Mouse (Mus musculus) liver (tissue): ENCODE measurements around the gene Ptger4.

Experiments used
- DNase-seq: peaks from one replicate; pipeline ENCODE4 v3.0.0-alpha.2; 2020; ENCODE audit warnings: mixed read lengths

The Ptger4 gene

GRCm38 (mm10) chr15:5243959-5244905 lies at the start of gene Ptger4:
Ptger4 (minus strand) TSS chr15:5244187.
- peak; percentile 97 for DNase-seq

DNA sequence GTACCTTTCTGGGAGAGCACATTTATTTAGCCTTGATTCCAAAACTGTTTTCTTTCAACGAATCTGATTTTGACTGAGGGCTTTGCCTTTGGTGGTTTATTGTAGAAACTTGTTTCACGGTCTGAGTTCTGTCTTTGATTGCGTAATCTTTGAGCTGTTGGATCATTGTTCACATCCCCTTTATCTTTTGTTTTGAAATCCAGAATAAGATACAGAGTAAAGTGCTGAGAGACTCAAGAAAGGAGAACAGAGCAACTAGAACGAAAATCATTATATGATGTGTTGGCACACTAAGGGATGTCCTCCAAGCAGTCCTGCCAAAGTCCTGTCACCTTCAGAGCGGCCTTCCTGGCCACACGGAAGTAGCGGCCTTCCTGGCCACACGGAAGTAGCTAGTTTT lies 44.4 kb upstream of the Ptger4 start:
- DNase-seq, result no peak

DNA sequence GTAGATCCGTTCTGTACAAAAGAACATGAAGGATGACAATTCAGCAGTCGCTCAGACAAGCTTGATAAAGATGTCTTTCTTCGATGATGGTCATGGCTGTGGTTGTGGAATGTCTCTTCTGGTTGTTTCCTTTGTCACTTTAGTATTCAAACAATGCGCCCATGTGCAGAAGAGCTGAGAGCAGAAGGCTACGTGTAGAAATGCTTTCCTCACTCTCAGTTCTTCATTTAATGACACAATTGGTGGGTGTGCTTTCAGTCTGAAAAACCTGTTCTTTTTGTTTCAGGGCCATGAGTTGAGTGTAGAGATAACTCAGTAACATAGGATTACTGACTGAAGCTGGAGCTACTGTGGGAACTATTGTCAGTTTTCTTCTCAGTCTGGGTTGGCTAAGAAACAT lies 43.1 kb upstream of the Ptger4 start:
- DNase-seq, result no peak

GRCm38 (mm10) chr15:5281316-5281715 lies 37.3 kb upstream of the Ptger4 start:
- no peak for DNase-seq

DNA sequence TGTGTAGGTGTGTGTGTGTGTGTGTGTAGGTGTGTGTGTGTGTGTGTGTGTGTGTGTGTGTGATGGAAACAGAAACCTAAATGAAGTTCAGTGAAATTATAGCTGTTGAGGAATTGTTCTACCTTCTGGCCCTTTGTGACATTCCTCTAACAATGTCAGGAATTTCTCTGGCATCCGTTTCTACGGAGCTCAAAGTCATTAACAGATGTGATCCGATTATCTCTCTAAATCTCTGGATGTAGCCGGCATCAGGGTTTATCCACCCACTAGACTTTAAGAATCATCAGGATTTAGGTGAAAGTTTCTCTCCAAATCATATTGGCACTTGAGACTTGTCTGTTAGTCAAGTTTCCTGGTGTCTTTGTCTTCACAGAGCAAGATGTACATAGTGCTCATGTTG lies 35.8 kb upstream of the Ptger4 start:
- no peak for DNase-seq

DNA sequence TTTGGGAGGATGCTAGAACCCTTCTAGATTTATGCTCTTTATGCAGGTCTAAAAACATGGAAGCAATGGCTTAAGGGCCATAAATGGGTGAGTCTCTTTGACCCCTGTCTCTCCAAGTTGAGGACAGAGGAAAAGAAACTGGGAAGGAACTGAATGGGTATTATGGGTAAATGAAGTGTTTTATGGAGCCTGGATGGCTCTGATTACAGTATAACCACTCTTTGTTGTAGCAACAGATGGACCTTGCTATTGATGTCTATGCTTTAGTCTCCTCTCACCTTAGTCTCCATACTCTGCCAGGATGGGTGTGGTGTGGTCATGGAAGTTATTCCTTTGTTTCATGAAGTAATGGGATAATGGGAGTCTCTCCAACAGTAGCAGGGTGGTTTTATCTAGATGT lies 34.5 kb upstream of the Ptger4 start:
- no peak for DNase-seq

DNA sequence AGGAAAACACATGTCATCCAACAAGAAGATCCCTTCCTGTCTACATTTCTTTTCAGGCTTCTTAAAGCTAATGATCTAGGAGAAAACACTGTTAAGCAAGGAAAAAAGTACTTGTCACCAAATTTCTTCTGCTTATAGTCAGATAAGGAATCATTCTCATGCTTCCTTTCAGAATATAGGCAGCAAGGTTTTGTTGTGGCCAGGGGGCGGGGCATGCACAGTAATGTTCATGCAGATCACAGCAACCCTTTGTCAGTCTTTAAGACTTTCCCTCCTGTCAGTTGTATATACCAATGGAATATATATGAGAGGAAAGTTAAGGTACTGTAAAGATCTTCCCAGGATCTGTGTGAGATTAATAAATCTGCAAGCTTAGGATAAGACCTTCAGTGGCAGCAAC lies 30.0 kb upstream of the Ptger4 start:
- no peak for DNase-seq

DNA sequence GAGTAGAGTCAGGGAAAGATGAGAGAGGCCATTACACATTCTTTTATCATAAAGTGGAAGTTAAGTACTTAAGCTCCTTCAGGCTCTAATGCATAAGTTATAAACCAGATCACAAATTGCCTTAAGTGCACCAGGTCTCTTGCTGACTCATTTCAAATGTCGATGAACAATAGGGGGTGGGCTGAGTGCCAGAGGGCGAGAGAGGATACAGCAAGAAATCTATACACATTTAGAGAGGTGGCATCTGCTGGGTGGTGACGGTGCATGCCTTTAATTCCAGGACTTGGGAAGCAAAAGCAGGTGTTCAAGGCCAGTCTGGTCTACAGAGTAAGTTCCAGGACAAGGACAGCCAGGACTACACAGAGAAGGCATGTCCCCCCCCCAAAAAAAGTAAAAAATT lies 22.1 kb upstream of the Ptger4 start:
- no peak for DNase-seq

- DNase-seq, result no peak
These were observed 19.0 kb upstream of the Ptger4 start for GRCm38 (mm10) chr15:5262874-5263504.

DNA sequence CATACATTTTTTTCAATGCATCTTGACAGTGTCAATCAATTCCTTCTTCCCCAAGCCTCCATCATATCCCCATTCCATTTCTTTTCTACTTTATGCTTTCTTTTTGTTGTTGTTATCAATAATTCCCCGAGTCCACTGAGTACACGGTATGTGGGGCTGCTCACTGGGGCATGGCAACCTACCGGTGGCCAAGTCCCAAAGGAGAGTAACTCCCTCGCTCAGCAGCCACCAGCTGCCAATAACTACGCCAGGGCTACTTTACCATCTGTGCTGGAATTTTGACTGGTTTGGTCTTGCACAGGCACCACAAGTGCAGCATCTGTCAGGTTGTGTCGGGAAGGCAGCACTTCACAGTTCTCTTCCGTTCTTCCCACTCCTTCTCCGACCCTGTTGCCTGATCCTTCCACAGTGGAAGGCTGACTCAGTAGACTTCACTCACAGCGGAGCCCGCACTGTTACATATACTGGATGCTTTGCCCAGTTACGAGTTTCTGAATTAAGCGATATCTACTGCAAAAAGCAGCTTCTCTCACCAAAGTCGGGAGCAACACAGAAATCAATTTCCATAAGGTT lies 18.2 kb upstream of the Ptger4 start:
- no peak for DNase-seq

DNA sequence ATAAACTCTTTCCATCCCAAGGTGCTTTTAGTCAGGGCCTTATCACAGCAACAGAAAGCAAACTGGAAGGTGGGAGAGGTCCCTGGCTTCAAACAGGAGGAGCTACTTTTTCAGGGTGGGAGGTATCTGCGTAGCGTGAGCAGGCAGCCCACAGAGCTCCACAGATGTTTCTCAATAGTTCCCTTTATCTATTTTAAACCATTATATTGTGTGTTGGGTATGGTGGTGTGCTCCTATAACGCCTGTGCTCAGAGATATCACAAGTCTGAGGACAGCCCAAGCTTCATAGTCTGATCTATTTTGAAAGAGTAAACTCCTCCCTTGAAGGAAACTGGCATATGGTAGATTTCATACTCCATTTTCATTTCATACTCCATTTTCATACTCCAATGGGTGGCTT lies 17.0 kb upstream of the Ptger4 start:
- DNase-seq, result peak; percentile 24

DNA sequence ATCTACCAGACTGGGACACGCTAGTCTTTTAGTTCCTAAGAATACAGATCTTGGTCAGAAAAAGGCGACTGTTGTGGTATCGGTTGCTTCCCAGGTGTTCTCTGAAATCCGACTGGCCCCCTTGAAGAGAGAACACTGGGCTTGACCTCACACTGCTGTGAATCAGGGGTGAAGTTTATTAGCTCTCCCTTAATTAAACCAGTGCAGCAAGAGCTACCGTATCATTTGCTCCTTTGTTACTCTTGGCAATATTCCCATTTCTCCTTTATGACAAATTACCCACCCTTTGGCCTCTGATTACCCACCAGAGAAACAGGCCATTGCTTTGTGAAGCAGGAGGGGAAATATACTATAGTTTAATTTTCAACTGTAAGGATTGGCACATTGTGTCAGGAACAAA lies 16.2 kb upstream of the Ptger4 start:
- no peak for DNase-seq

DNA sequence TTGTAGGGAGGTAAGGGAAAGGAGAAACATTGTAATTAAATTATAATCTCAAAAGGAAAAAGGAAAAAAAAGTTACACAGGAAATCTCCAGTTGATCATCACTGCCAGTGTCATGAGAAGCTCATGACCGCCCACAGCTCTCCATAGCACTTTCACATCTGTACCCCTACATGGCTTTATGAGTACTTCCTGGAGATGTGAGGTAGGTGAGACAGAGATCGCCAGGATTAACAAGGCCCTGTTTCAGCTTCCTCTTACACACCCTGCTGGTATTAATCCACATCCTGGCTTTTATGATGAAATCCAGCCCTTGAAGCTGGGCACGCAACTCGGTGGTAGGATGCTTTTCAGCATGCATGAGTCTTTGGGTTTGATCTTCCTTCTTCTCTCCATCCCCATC lies 6.2 kb upstream of the Ptger4 start:
- DNase-seq, result no peak

DNA sequence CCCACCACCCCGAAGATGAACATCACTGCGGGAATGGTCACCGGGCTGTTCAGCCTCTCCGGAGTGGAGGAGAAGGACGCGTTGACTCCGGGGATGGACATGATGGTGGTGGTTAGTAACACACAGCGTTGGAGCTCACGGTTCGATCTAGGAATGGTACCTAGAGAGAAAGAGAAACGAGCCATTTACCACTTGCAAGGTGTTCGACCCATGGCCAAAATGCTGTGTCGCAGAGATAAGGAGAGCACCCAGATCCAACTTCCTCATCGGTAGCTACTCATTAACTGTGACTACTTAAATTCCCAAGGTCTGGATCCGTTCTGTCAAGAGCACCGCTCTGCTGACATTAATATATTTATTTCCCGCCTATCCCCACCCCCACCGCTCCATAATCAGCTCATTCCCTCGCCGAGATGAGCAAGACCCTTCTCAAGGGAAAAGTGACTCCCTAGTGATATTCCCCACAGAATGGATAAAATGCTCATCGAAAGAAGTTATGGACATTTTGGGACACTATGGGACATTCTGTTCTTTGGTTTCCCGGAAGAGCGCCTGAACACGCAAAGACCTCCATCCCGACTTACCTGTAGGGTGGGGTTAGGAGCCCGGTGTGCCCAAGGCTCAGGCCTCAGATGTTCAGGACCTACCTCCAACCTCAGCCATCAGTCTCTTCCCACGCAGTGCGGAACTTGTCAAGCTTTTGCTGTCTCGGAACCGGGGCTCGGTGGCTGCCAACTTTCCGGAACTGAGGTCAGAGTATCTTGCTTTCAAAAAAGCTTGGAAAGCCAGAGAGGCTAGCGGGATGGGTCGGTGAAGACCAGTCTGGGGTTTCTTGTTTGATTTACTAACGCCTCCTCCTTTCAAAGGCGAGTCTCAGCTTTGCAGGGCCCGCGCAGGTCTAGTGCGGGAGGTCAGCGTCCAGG lies 690 bp downstream of the Ptger4 start:
- DNase-seq, result peak; percentile 23

DNA sequence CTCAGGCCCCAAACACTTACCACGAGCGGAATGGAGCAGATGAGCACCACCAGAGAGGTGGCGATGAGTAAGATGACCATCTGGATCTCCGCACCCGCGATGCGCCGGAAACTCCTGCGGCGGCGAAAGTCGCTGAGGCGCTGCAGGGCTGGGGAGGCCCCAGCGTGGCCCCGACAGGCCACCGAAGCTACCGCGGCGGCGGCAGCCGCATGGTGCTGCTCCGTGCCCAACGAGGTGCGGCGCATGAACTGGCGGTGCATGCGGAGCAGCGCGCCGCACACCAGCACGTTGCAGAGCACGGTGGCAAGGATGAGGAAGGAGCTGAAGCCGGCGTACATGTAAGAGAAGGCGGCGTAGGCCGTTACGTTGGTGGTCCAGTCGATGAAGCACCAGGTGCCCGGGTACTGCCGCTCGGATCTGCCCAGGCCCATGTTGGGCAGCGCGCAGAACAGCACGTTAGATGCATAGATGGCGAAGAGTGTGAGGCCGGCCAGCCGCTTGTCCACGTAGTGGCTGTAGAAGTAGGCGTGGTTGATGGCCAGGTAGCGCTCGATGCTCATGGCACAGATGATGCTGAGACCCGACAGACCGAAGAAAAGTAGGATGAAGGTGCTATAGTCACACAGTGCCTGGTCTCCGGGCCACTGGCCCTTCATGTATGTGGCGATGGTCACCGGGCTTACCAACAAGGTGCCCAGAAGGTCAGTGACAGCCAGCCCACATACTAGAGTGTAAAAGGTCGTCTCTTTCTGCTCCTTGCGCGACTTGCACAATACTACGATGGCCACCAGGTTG lies 1.5 kb downstream of the Ptger4 start:
- peak; percentile 53 for DNase-seq

DNA sequence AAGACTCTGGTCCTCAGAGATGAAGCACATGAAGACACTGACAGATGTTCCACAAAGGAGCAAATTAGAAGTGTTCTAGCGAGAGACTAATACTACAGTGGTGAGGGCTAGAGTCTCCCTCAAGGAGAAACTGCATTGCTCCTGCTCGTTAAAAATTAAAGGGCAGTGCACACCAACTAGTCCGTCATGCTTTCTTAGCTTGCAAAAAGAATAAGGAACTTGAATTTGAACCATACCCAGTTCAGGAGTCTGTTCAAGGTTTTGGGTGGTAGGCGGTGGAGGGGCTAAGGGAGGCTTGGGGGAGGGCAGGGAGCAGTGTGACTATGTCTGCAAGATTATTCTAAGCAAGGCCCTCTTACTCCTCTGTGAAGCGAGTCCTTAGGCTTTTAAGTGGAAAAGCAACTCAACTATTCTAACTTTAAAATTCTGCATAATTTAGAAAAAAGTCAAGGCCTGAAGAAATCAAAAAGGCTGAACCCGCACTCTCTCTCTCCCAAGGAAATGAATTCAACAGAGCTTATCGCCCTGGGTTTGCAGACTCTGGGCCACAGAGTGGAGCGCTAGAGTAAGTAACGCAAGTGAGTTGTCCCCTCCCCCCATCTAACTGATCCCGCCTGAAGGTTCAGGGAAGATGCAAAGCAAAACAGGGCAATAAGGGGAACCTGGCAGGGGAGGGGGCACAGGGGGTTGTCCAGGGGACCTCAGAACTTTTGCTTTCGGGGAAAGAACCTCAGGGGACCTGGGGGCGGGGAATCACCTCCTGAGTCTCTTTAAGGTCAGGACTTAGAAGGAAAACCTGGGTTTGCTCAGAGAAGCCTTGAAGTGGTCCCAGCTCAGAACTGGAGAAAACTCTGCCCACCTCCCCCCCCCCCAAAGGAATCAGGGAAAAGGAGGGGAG lies 2.4 kb downstream of the Ptger4 start:
- DNase-seq, result peak; percentile 70

DNA sequence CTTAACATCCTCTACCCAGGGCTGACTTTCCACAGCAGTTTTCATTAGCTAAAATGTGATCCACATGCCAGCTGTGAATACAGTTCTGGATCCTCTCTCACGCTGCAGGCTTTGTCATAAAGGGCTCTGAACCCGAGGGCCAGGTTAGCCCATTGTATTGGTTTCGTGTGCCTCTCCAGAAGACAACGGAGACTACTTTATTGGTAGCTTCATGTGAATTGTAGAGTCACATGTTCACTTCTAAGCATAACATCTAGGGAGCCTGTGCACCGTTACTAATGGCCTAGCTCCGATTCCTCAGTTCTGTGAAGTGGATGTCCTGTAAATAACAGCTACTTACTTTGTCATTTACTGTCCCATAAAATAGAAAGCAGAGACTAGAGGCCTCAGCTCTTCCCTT lies 3.6 kb downstream of the Ptger4 start:
- no peak for DNase-seq

DNA sequence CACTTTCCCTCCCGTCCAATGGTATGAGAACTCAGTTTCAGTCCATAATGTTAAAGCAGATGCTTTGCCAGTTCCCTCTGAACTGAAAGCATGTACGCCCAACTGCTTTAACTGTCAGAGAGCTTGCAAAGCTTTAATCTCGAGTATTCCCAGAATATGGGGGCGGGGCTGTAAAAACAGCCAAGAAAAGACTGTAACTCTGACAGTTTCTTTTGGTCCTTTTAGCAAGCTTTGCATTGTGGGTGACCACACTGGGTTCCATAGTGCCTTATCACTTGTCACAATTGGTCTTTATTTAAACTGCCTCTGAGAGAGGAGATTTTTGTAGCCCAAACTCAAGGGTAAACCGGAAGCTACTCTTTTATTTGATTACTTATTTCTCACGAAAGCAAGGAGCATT lies 4.1 kb downstream of the Ptger4 start:
- DNase-seq, result peak; percentile 59

GRCm38 (mm10) chr15:5239361-5239760 lies 4.6 kb downstream of the Ptger4 start:
- peak; percentile 31 for DNase-seq

GRCm38 (mm10) chr15:5238553-5238952 lies 5.4 kb downstream of the Ptger4 start:
- no peak for DNase-seq

GRCm38 (mm10) chr15:5238073-5238472 lies 5.9 kb downstream of the Ptger4 start:
- no peak for DNase-seq
